Mouse (Mus musculus) left cerebral cortex, postnatal 4 days (tissue): Measurements from ENCODE around the gene Kif3b. TPM values are rescaled to one million over a fixed set of nuclear protein-coding genes. Genes with fewer than 3 reads are reported as not detected.
"Not testable (repeated sequence)": the region's sequence is repeated elsewhere in the genome, so short reads cannot be mapped to it uniquely, and the experiment has no call there.

Source experiments
- DNase-seq: peaks from one replicate; pipeline ENCODE4 v3.0.0-alpha.2; 2022
- intact Hi-C: fragments of 180-260 bp; cut with DNase I; formaldehyde crosslinking; loops from one replicate; pipeline ENCODE4 v1.15.1; 2025
- total RNA-seq, 2 experiments: library from RNA; stranded (reverse); gene quantifications; 2 replicates each; pipeline ENCODE4 v1.2.3; 2021

The Kif3b gene
- total RNA-seq, 2 experiments from 2014 or later, result 109 to 110 TPM

GRCm38 (mm10) chr2:153343191-153343590 lies 52.0 kb downstream of the Kif3b start:
- no peak for DNase-seq
- intact Hi-C loops, result no loop called here

- intact Hi-C loops, result no loop called here
- DNase-seq, result peak; percentile 10
These were observed 53.8 kb downstream of the Kif3b start for GRCm38 (mm10) chr2:153345071-153345453.

GRCm38 (mm10) chr2:153345454-153346220 lies 54.4 kb downstream of the Kif3b start, which contains the start of gene Asxl1:
TSS of gene Asxl1 (plus strand) at chr2:153345829.
- intact Hi-C loops, result no loop called here
- DNase-seq, result peak; percentile 99

GRCm38 (mm10) chr2:153346221-153347182 lies 55.3 kb downstream of the Kif3b start:
- intact Hi-C loops, result no loop called here
- DNase-seq, result peak; percentile 68

- DNase-seq, result no peak
- intact Hi-C loops, result no loop called here
These were observed 56.1 kb downstream of the Kif3b start for GRCm38 (mm10) chr2:153347183-153347781.

- intact Hi-C loops, result no loop called here
These were observed 57.1 kb downstream of the Kif3b start for GRCm38 (mm10) chr2:153348100-153348831.

GRCm38 (mm10) chr2:153350552-153351181 lies 59.5 kb downstream of the Kif3b start:
- no peak for DNase-seq
- intact Hi-C loops, result loop anchor here (10.0 kb wide), 1 partner anchor 54 kb away; no protein-coding TSS in a partner anchor

More at GRCm38 (mm10) chr2:153348100-153348831, 57.1 kb downstream of the Kif3b start:
- DNase-seq, result no peak

GRCm38 (mm10) chr2:153354648-153355047 lies 63.4 kb downstream of the Kif3b start:
- no peak for DNase-seq
- intact Hi-C loops, result loop anchor here (10.0 kb wide), 1 partner anchor 50 kb away; no protein-coding TSS in a partner anchor

- no peak for DNase-seq
- intact Hi-C loops, result loop anchor here (10.0 kb wide), 1 partner anchor 48 kb away; no protein-coding TSS in a partner anchor
These were observed 65.6 kb downstream of the Kif3b start for GRCm38 (mm10) chr2:153356784-153357183.

GRCm38 (mm10) chr2:153361101-153361710 lies 70.0 kb downstream of the Kif3b start:
- no peak for DNase-seq
- intact Hi-C loops, result no loop called here

- intact Hi-C loops, result not testable (repeated sequence)
These were observed 73.3 kb downstream of the Kif3b start for GRCm38 (mm10) chr2:153364531-153364930.

GRCm38 (mm10) chr2:153370871-153371270 lies 79.7 kb downstream of the Kif3b start:
- no peak for DNase-seq
- intact Hi-C loops, result no loop called here

More at GRCm38 (mm10) chr2:153364531-153364930, 73.3 kb downstream of the Kif3b start:
- not testable (repeated sequence) for DNase-seq

GRCm38 (mm10) chr2:153375380-153375779 lies 84.2 kb downstream of the Kif3b start:
- intact Hi-C loops, result no loop called here
- no peak for DNase-seq

GRCm38 (mm10) chr2:153380479-153380878 lies 89.3 kb downstream of the Kif3b start:
- intact Hi-C loops, result no loop called here
- no peak for DNase-seq

Other genes starting within 250 kb of the Kif3b start
- gene Ccm2l, start 225.5 kb upstream of the Kif3b start, total RNA-seq, result 1 to 10 TPM; 3.0 to 4.7 TPM
- gene Hck, start 182.9 kb upstream of the Kif3b start, total RNA-seq, result 1 to 10 TPM; 3.6 to 3.8 TPM
- 100 to 1,000 TPM; 118 to 120 TPM for gene Tm9sf4, start 130.1 kb upstream of the Kif3b start, total RNA-seq
- 10 to 100 TPM; 36.3 to 37.3 TPM for gene Tspyl3, start 66.0 kb upstream of the Kif3b start, total RNA-seq
- gene Plagl2, start 50.0 kb upstream of the Kif3b start, total RNA-seq, result 1 to 10 TPM; 6.8 to 8.6 TPM
- 10 to 100 TPM; 23.2 to 23.3 TPM for gene Pofut1, start 49.9 kb upstream of the Kif3b start, total RNA-seq
- 10 to 100 TPM; 53.4 to 53.9 TPM for gene Asxl1, start 54.4 kb downstream of the Kif3b start, total RNA-seq
- gene 4930404H24Rik, start 201.4 kb downstream of the Kif3b start, total RNA-seq, result not detected
- gene Nol4l, start 238.6 kb downstream of the Kif3b start, total RNA-seq, result 100 to 1,000 TPM; 111 to 122 TPM